Mouse (Mus musculus) heart, adult 10 weeks (tissue): ENCODE data around the gene Olfr988. TPM values are rescaled to one million over a fixed set of nuclear protein-coding genes. Genes with fewer than 3 reads are reported as not detected.

Experiments
- polyA plus RNA-seq: library from polyadenylated mRNA; stranded (reverse); fragments of 350-450 nt; fragmentation: Illumina TruSeq; extraction: RNeasy Lipid Tissue Mini Kit (QIAGEN cat#74804); gene quantifications from one replicate; pipeline ENCODE4 v1.2.3, GENCODE M21; 2014; ENCODE audit warnings: low read depth, low replicate concordance

Gene Olfr988
- polyA plus RNA-seq = not detected

GRCm38 (mm10) chr2:85363127-85363526, at the start of gene Olfr988:
TSS of gene Olfr988 (minus strand) at chr2:85363227.

GRCm38 (mm10) chr2:85409369-85409768, 46.3 kb upstream of the Olfr988 start, which contains the start of gene Olfr992:
TSS of gene Olfr992 (minus strand) at chr2:85409469.

GRCm38 (mm10) chr2:85339215-85339614, 23.8 kb downstream of the Olfr988 start, which contains the start of gene Olfr987:
TSS of gene Olfr987 (minus strand) at chr2:85339315.

Other genes with a start within 250 kb of the Olfr988 start
- 14.7 TPM for gene Aplnr, start 227.0 kb downstream of the Olfr988 start, polyA plus RNA-seq
- gene Lrrc55, start 166.0 kb downstream of the Olfr988 start, polyA plus RNA-seq = 1.3 TPM
- gene Olfr987, start 23.9 kb downstream of the Olfr988 start, polyA plus RNA-seq = not detected
- not detected for gene Olfr992, start 46.2 kb upstream of the Olfr988 start, polyA plus RNA-seq
- not detected for gene Olfr993, start 51.6 kb upstream of the Olfr988 start, polyA plus RNA-seq
- gene Olfr994, start 73.2 kb upstream of the Olfr988 start, polyA plus RNA-seq = not detected
- not detected for gene Olfr995, start 80.4 kb upstream of the Olfr988 start, polyA plus RNA-seq
- gene 4833423E24Rik, start 155.8 kb upstream of the Olfr988 start, polyA plus RNA-seq = not detected
- not detected for gene Olfr996, start 216.0 kb upstream of the Olfr988 start, polyA plus RNA-seq
- not detected for gene Olfr998, start 225.7 kb upstream of the Olfr988 start, polyA plus RNA-seq
- not detected for gene Olfr1000, start 248.7 kb upstream of the Olfr988 start, polyA plus RNA-seq